Mouse (Mus musculus): Measurements from ENCODE around the gene Xcl1.
"Not testable (repeated sequence)": the region's sequence is repeated elsewhere in the genome, so short reads cannot be mapped to it uniquely, and the experiment has no call there.

GRCm38 (mm10) chr1:164984681-164985080, 49.4 kb upstream of the Xcl1 start:
- not testable (repeated sequence) for TF ChIP-seq CTCF (IDR thresholded peaks at IDR 0.05; ENCODE audit: control insufficient read depth, insufficient read depth, insufficient read length); USF1 (IDR thresholded peaks at IDR 0.05; ENCODE audit: low read depth); MYOG (IDR thresholded peaks at IDR 0.05; ENCODE audit: control insufficient read depth, extremely low read depth, insufficient read length); MAX (IDR thresholded peaks at IDR 0.05)
